Mouse (Mus musculus): Measurements from ENCODE around the gene 4930442H23Rik.

GRCm38 (mm10) chr10:81168521-81169244 is 15.0 kb downstream of the 4930442H23Rik start:
- TF ChIP-seq CTCF (IDR thresholded peaks at IDR 0.05; ENCODE audit: borderline replicate concordance, extremely low read depth, insufficient read depth, insufficient read length) (no peak), POLR2A (IDR thresholded peaks at IDR 0.05; ENCODE audit: borderline replicate concordance, extremely low read depth, insufficient read depth, insufficient read length, poor library complexity, severe bottlenecking) (0 out of 2 replicates have a peak, but pooled peaks have one; percentile 6)

Data from brain, embryonic 14.5 days (tissue).